Comparison of ENCODE assay signal across 12 mouse cellular contexts in genomic region chr19:56438357-56439071, GRCm38 (mm10). TPM values are rescaled to one million over a fixed set of nuclear protein-coding genes. Genes with fewer than 3 reads are reported as not detected.
DNase-seq lines count a peak whose midpoint lies in the region; ATAC-seq and TF ChIP-seq lines count a peak whose summit lies in the region.
"Had no signal": no experiment of that assay in that cellular context is flagged by ENCODE, and none has a peak within 500 bp of the region (broad histone marks: within the 10 kb centered on the region; RNA-seq: fewer than 3 reads in every experiment).

No protein-coding gene starts in this region.

- TF ChIP-seq POLR2A in thymus, adult 2 months (IDR thresholded peaks at IDR 0.05; ENCODE audit: control insufficient read depth, extremely low read depth, insufficient read depth, low read length, poor library complexity), result no peak

- ATAC-seq in limb, embryonic 13.5 days (ENCODE audit: low FRiP score, low read depth), result 0 out of 2 replicates have a peak, but pooled peaks have one; percentile 24
- ATAC-seq in megakaryocyte-erythroid progenitor cell, adult 5-6 weeks (replicated peaks; ENCODE audit: low FRiP score, low TSS enrichment, poor library complexity, severe bottlenecking), result peak; percentile 20; the same call in 1 of the 2 replicates
- ATAC-seq in hindbrain, postnatal 0 days, result no peak

- H3K4me3 ChIP-seq in heart, embryonic 10.5 days, result no peak overlapping the region
- H3K4me3 ChIP-seq in limb, embryonic 13.5 days, result no peak overlapping the region
- H3K4me3 ChIP-seq in thymus, adult 2 months (ENCODE audit: control insufficient read depth, insufficient read depth, low read length), result no peak overlapping the region
- H3K4me3 ChIP-seq in hindbrain, postnatal 0 days (ENCODE audit: low read length), result no peak overlapping the region
- H3K4me3 ChIP-seq: embryonic facial prominence, embryonic 12.5 days had no signal

- TF ChIP-seq CTCF in thymus, adult 2 months (IDR thresholded peaks at IDR 0.05; ENCODE audit: borderline replicate concordance, control insufficient read depth, extremely low read depth, insufficient read depth, low read length, poor library complexity), result no peak
- TF ChIP-seq CTCF in hindbrain, postnatal 0 days (IDR thresholded peaks at IDR 0.05; ENCODE audit: low read depth), result no peak

- no peaks in the 10 kb centered on the region for H3K9me3 ChIP-seq in heart, embryonic 10.5 days
- no peaks in the 10 kb centered on the region for H3K9me3 ChIP-seq in limb, embryonic 13.5 days
- H3K9me3 ChIP-seq in hindbrain, postnatal 0 days (ENCODE audit: low read length), result no peaks in the 10 kb centered on the region
- H3K9me3 ChIP-seq: embryonic facial prominence, embryonic 12.5 days had no signal

- peak; percentile 51 for DNase-seq in kidney, postnatal 14 days
- no peak for DNase-seq in kidney, adult 18-20 months
- DNase-seq in heart, embryonic 10.5 days (ENCODE audit: low spot score), result no peak
- no peak for DNase-seq in thymus, adult 2 months
- DNase-seq in embryo, embryonic 11 days, result no peak
- DNase-seq in hindbrain, postnatal 0 days (ENCODE audit: low spot score), result no peak
- DNase-seq: gastrocnemius, postnatal 25 days; thymus, postnatal 14 days had no signal

- H3K27ac ChIP-seq in heart, embryonic 10.5 days, result peak overlapping the region; percentile 60; the same call in 1 of the 2 replicates
- no peak overlapping the region for H3K27ac ChIP-seq in limb, embryonic 13.5 days
- H3K27ac ChIP-seq in thymus, adult 2 months (ENCODE audit: control insufficient read depth, insufficient read depth, low read length), result no peak overlapping the region
- no peak overlapping the region for H3K27ac ChIP-seq in hindbrain, postnatal 0 days
- H3K27ac ChIP-seq: embryonic facial prominence, embryonic 12.5 days had no signal

- 68% methylated on average over 7 of the region's 7 CpGs for WGBS in heart, embryonic 10.5 days
- 78% methylated on average over 7 of the region's 7 CpGs for WGBS in limb, embryonic 13.5 days
- 95% methylated on average over 7 of the region's 7 CpGs for WGBS in thymus, adult 2 months
- 74% methylated on average over 7 of the region's 7 CpGs for WGBS in hindbrain, postnatal 0 days

- no peaks in the 10 kb centered on the region for H3K27me3 ChIP-seq in heart, embryonic 10.5 days (ENCODE audit: insufficient read depth, poor library complexity, severe bottlenecking)
- H3K27me3 ChIP-seq in limb, embryonic 13.5 days, result no peaks in the 10 kb centered on the region
- H3K27me3 ChIP-seq in thymus, adult 2 months (ENCODE audit: control insufficient read depth, insufficient read depth, low read length), result no peaks in the 10 kb centered on the region
- no peaks in the 10 kb centered on the region for H3K27me3 ChIP-seq in hindbrain, postnatal 0 days (ENCODE audit: insufficient read depth, low read length)
- H3K27me3 ChIP-seq: CH12.LX; embryonic facial prominence, embryonic 12.5 days had no signal

- H3K9ac ChIP-seq in limb, embryonic 13.5 days, result no peak overlapping the region
- no peak overlapping the region for H3K9ac ChIP-seq in hindbrain, postnatal 0 days (replicated peaks; ENCODE audit: low read length)
- H3K9ac ChIP-seq: embryonic facial prominence, embryonic 12.5 days had no signal

- H3K4me1 ChIP-seq in heart, embryonic 10.5 days, result peaks cover 12% of the 10 kb centered on the region
- no peaks in the 10 kb centered on the region for H3K4me1 ChIP-seq in limb, embryonic 13.5 days
- no peaks in the 10 kb centered on the region for H3K4me1 ChIP-seq in thymus, adult 2 months (replicated peaks; ENCODE audit: control insufficient read depth, insufficient read depth, low read length)
- no peaks in the 10 kb centered on the region for H3K4me1 ChIP-seq in hindbrain, postnatal 0 days (ENCODE audit: insufficient read depth, low read length)

- H3K4me2 ChIP-seq in limb, embryonic 13.5 days (replicated peaks), result no peak overlapping the region
- H3K4me2 ChIP-seq in hindbrain, postnatal 0 days (ENCODE audit: low read depth, low read length), result no peak overlapping the region
- H3K4me2 ChIP-seq: embryonic facial prominence, embryonic 12.5 days had no signal

- H3K36me3 ChIP-seq in heart, embryonic 10.5 days, result peaks cover 42% of the 10 kb centered on the region
- peaks cover 56% of the 10 kb centered on the region for H3K36me3 ChIP-seq in limb, embryonic 13.5 days
- H3K36me3 ChIP-seq in thymus, adult 2 months (ENCODE audit: control insufficient read depth, insufficient read depth, low read length), result peaks cover 8% of the 10 kb centered on the region
- 0 out of 2 replicates have a peak, but pooled peaks cover 3% of the 10 kb centered on the region for H3K36me3 ChIP-seq in hindbrain, postnatal 0 days (ENCODE audit: insufficient read depth, low read length)

RNA-seq across cellular contexts. Expression of gene Plekhs1, which starts 22.9 kb away (rescaled TPM):
- polyA plus RNA-seq in heart, embryonic 10.5 days (2016; fragmentation: Nextera tagmentation; extraction: Ambion mirVana), result not detected in 2 replicates
- 0.08 and 0.14 TPM in 2 replicates for polyA plus RNA-seq in limb, embryonic 13.5 days (2015; fragmentation: Nextera tagmentation; extraction: Ambion mirVana)
- 1.2 TPM in 1 of 2 replicates, not detected in the other for total RNA-seq in megakaryocyte-erythroid progenitor cell, adult 5-6 weeks (2014; fragmentation: Nextera tagmentation)
- 0.11 TPM in 1 of 2 replicates, not detected in the other for total RNA-seq in megakaryocyte-erythroid progenitor cell, adult 5-6 weeks (2017)
- 0.98 and 1.1 TPM in 2 replicates for polyA plus RNA-seq in thymus, adult 2 months (2012; rRNA removed)
- not detected in 2 replicates for total RNA-seq in hindbrain, postnatal 0 days (2014; rRNA removed)
- 0.24 and 0.32 TPM in 2 replicates for polyA plus RNA-seq in hindbrain, postnatal 0 days (2015; fragmentation: Nextera tagmentation; extraction: Ambion mirVana)
- total RNA-seq: CH12.LX; gastrocnemius, postnatal 25 days had no signal

RNA-seq across cellular contexts. Expression of gene Casp7, which starts 41.6 kb away (rescaled TPM):
- polyA plus RNA-seq in heart, embryonic 10.5 days (2016; fragmentation: Nextera tagmentation; extraction: Ambion mirVana), result 25.1 and 31.6 TPM in 2 replicates
- 29.3 and 30.1 TPM in 2 replicates for polyA plus RNA-seq in limb, embryonic 13.5 days (2015; fragmentation: Nextera tagmentation; extraction: Ambion mirVana)
- 18.6 and 31.0 TPM in 2 replicates for total RNA-seq in megakaryocyte-erythroid progenitor cell, adult 5-6 weeks (2014; fragmentation: Nextera tagmentation)
- total RNA-seq in megakaryocyte-erythroid progenitor cell, adult 5-6 weeks (2017), result 30.9 and 31.3 TPM in 2 replicates
- polyA plus RNA-seq in thymus, adult 2 months (2012; rRNA removed), result 19.6 and 21.3 TPM in 2 replicates
- 17.6 and 22.4 TPM in 2 replicates for total RNA-seq in hindbrain, postnatal 0 days (2014; rRNA removed)
- 28.1 and 28.5 TPM in 2 replicates for polyA plus RNA-seq in hindbrain, postnatal 0 days (2015; fragmentation: Nextera tagmentation; extraction: Ambion mirVana)

RNA-seq across cellular contexts. Expression of gene Nrap, which starts 48.7 kb away (rescaled TPM):
- polyA plus RNA-seq in heart, embryonic 10.5 days (2016; fragmentation: Nextera tagmentation; extraction: Ambion mirVana), result 3.4 and 11.9 TPM in 2 replicates
- polyA plus RNA-seq in limb, embryonic 13.5 days (2015; fragmentation: Nextera tagmentation; extraction: Ambion mirVana), result 1.00 and 1.1 TPM in 2 replicates
- total RNA-seq in megakaryocyte-erythroid progenitor cell, adult 5-6 weeks (2014; fragmentation: Nextera tagmentation), result 0.13 TPM in 1 of 2 replicates, not detected in the other
- 0.09 and 0.15 TPM in 2 replicates for total RNA-seq in megakaryocyte-erythroid progenitor cell, adult 5-6 weeks (2017)
- polyA plus RNA-seq in thymus, adult 2 months (2012; rRNA removed), result 0.47 and 4.3 TPM in 2 replicates
- total RNA-seq in hindbrain, postnatal 0 days (2014; rRNA removed), result 0.37 and 0.68 TPM in 2 replicates
- 0.30 and 0.37 TPM in 2 replicates for polyA plus RNA-seq in hindbrain, postnatal 0 days (2015; fragmentation: Nextera tagmentation; extraction: Ambion mirVana)
